Mouse (Mus musculus): ENCODE measurements around the gene Det1.

Gene Det1

GRCm38 (mm10) chr7:78846737-78847434 is at the start of gene Det1:
TSS of gene Det1 (minus strand) at chr7:78847263.
- 0% methylated on average over 50 of the region's 54 CpGs for WGBS

GRCm38 (mm10) chr7:78895653-78896333 is 48.7 kb upstream of the Det1 start, which contains the start of gene Aen:
TSS of gene Aen (plus strand) at chr7:78895854.
- WGBS: 1% methylated on average over 53 of the region's 53 CpGs

GRCm38 (mm10) chr7:78895021-78895652 is 48.1 kb upstream of the Det1 start:
- 47% methylated on average over 13 of the region's 13 CpGs for WGBS

- WGBS: 86% methylated on average over 10 of the region's 10 CpGs
These were observed 46.9 kb upstream of the Det1 start for GRCm38 (mm10) chr7:78893917-78894316.

- 3% methylated on average over 16 of the region's 16 CpGs for WGBS
These were observed 43.6 kb upstream of the Det1 start for GRCm38 (mm10) chr7:78890641-78891040.

- 59% methylated on average over 9 of the region's 9 CpGs for WGBS
These were observed 40.4 kb upstream of the Det1 start for GRCm38 (mm10) chr7:78887431-78887842.

- 50% methylated on average over 4 of the region's 4 CpGs for WGBS
These were observed 39.4 kb upstream of the Det1 start for GRCm38 (mm10) chr7:78886496-78886895.

- WGBS: 63% methylated on average over 5 of the region's 5 CpGs
These were observed 38.3 kb upstream of the Det1 start for GRCm38 (mm10) chr7:78885404-78885803.

- 5% methylated on average over 6 of the region's 6 CpGs for WGBS
These were observed 37.1 kb upstream of the Det1 start for GRCm38 (mm10) chr7:78884139-78884538.

GRCm38 (mm10) chr7:78883726-78884060 is 36.6 kb upstream of the Det1 start:
- 4% methylated on average over 8 of the region's 8 CpGs for WGBS

- WGBS: 2% methylated on average over 34 of the region's 34 CpGs
These were observed 36.1 kb upstream of the Det1 start for GRCm38 (mm10) chr7:78883016-78883725.

- under 1% methylated on average over 23 of the region's 23 CpGs for WGBS
These were observed 35.4 kb upstream of the Det1 start for GRCm38 (mm10) chr7:78882469-78882837.

- 16% methylated on average over 15 of the region's 16 CpGs for WGBS
These were observed 34.8 kb upstream of the Det1 start for GRCm38 (mm10) chr7:78881607-78882468.

- 82% methylated on average over 5 of the region's 5 CpGs for WGBS
These were observed 25.8 kb upstream of the Det1 start for GRCm38 (mm10) chr7:78872831-78873230.

GRCm38 (mm10) chr7:78872366-78872765 is 25.3 kb upstream of the Det1 start:
- WGBS: 91% methylated on average over 6 of the region's 6 CpGs

- WGBS: 61% methylated on average over 5 of the region's 5 CpGs
These were observed 21.7 kb upstream of the Det1 start for GRCm38 (mm10) chr7:78868731-78869130.

- 83% methylated on average over 12 of the region's 12 CpGs for WGBS
These were observed 18.3 kb upstream of the Det1 start for GRCm38 (mm10) chr7:78865212-78865949.

GRCm38 (mm10) chr7:78864446-78864802 is 17.4 kb upstream of the Det1 start:
- WGBS: 79% methylated on average over 4 of the region's 4 CpGs

- 74% methylated on average over 7 of the region's 7 CpGs for WGBS
These were observed 16.9 kb upstream of the Det1 start for GRCm38 (mm10) chr7:78863796-78864445.

- WGBS: 81% methylated on average over 5 of the region's 5 CpGs
These were observed 8.1 kb upstream of the Det1 start for GRCm38 (mm10) chr7:78855044-78855655.

All from cerebral cortex, adult 2 months (tissue).